In the genomic region with DNA sequence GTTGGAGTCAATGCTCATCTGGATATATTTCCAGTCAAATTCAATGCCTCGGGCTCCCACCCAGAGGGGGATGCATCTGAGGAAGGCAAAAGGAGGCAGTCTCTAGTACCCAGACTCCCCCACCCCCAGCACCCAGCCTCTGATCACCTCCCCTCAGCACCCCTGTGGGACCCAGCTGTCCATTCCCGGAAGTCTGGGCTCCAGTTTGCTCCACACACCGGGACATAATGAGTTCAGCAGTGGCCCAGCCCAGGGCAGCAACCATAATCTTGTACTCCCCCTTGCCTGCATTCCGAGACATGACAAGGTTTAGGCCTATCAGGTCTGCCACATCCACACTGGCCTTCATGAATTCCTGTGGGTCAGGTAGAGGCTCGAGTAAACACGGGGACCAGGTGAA, we compare ENCODE assay signal across 9 mouse cellular contexts. TPM values are rescaled to one million over a fixed set of nuclear protein-coding genes. Genes with fewer than 3 reads are reported as not detected.
DNase-seq lines count a peak whose midpoint lies in the region; ATAC-seq and TF ChIP-seq lines count a peak whose summit lies in the region.
"Had no signal": no experiment of that assay in that cellular context is flagged by ENCODE, and none has a peak within 500 bp of the region (broad histone marks: within the 10 kb centered on the region; RNA-seq: fewer than 3 reads in every experiment).

No protein-coding gene starts in this region.

- H3K9me3 ChIP-seq in intestine, postnatal 0 days (ENCODE audit: control insufficient read depth): no peaks in the 10 kb centered on the region
- no peaks in the 10 kb centered on the region for H3K9me3 ChIP-seq in neural tube, embryonic 14.5 days (ENCODE audit: control insufficient read depth, low read length)

- no peak for TF ChIP-seq POLR2A in embryonic fibroblast, embryonic 13.5 days (IDR thresholded peaks at IDR 0.05; ENCODE audit: low read depth, low read length)

- H3K4me2 ChIP-seq in intestine, postnatal 0 days (replicated peaks; ENCODE audit: low read depth): peak overlapping the region; percentile 79
- H3K4me2 ChIP-seq in neural tube, embryonic 14.5 days (ENCODE audit: low read depth, low read length): peak overlapping the region; percentile 72

- peak overlapping the region; percentile 87 for H3K4me3 ChIP-seq in layer of hippocampus, adult 2 months
- H3K4me3 ChIP-seq in embryonic fibroblast, embryonic 13.5 days (ENCODE audit: insufficient read depth, low read length): peak overlapping the region; percentile 71
- peak overlapping the region; percentile 81 for H3K4me3 ChIP-seq in intestine, postnatal 0 days (ENCODE audit: low read depth, low read length)
- H3K4me3 ChIP-seq in neural tube, embryonic 14.5 days (ENCODE audit: low read depth, low read length): peak overlapping the region; percentile 78; the same call in 1 of the 2 replicates

- 60% methylated on average over 6 of the region's 6 CpGs for WGBS in intestine, postnatal 0 days
- 87% methylated on average over 6 of the region's 6 CpGs for WGBS in neural tube, embryonic 14.5 days

- peaks cover 16% of the 10 kb centered on the region for H3K36me3 ChIP-seq in intestine, postnatal 0 days (ENCODE audit: control insufficient read depth, insufficient read depth)
- peaks cover 10% of the 10 kb centered on the region for H3K36me3 ChIP-seq in neural tube, embryonic 14.5 days (ENCODE audit: control insufficient read depth, insufficient read depth, low read length)

- no peaks in the 10 kb centered on the region for H3K4me1 ChIP-seq in embryonic fibroblast, embryonic 13.5 days (ENCODE audit: control insufficient read depth, insufficient read depth, low read length)
- H3K4me1 ChIP-seq in intestine, postnatal 0 days (replicated peaks; ENCODE audit: control insufficient read depth, insufficient read depth, low read length): no peaks in the 10 kb centered on the region
- peaks cover 21% of the 10 kb centered on the region for H3K4me1 ChIP-seq in neural tube, embryonic 14.5 days (ENCODE audit: control insufficient read depth, insufficient read depth, low read length)

- no peak for DNase-seq in layer of hippocampus, adult 2 months (ENCODE audit: low spot score in 2 of 2)
- DNase-seq in layer of hippocampus, adult 9-10 months (ENCODE audit: low spot score): no peak
- DNase-seq in spleen, postnatal 4 days (ENCODE audit: low spot score in 2 of 2): no peak
- no peak for DNase-seq in ovary, postnatal 14 days (ENCODE audit: low spot score)
- no peak for DNase-seq in gastrocnemius, postnatal 25 days
- DNase-seq: adrenal gland, postnatal 10 days had no signal

- no peak for TF ChIP-seq CTCF in layer of hippocampus, adult 2 months (conservative IDR thresholded peaks at IDR 0.05)
- TF ChIP-seq CTCF in embryonic fibroblast, embryonic 13.5 days (IDR thresholded peaks at IDR 0.05; ENCODE audit: borderline replicate concordance, insufficient read depth, low read length): no peak
- TF ChIP-seq CTCF in intestine, postnatal 0 days (IDR thresholded peaks at IDR 0.05; ENCODE audit: low read depth): no peak

- peak overlapping the region; percentile 76; the same call in 1 of the 2 replicates for H3K9ac ChIP-seq in intestine, postnatal 0 days (ENCODE audit: low read depth, low read length)
- H3K9ac ChIP-seq in neural tube, embryonic 14.5 days (replicated peaks; ENCODE audit: low read depth, low read length): peak overlapping the region; percentile 80; the same call in 1 of the 2 replicates

- no peaks in the 10 kb centered on the region for H3K27me3 ChIP-seq in intestine, postnatal 0 days (replicated peaks; ENCODE audit: control insufficient read depth, insufficient read depth, low read length)
- H3K27me3 ChIP-seq in neural tube, embryonic 14.5 days (ENCODE audit: control insufficient read depth, insufficient read depth, low read length): no peaks in the 10 kb centered on the region

- H3K27ac ChIP-seq in layer of hippocampus, adult 2 months: no peak overlapping the region
- H3K27ac ChIP-seq in embryonic fibroblast, embryonic 13.5 days (ENCODE audit: insufficient read depth, low read length): no peak overlapping the region
- H3K27ac ChIP-seq in intestine, postnatal 0 days (ENCODE audit: low read depth, low read length): no peak overlapping the region
- no peak overlapping the region for H3K27ac ChIP-seq in neural tube, embryonic 14.5 days (ENCODE audit: low read depth, low read length)

- ATAC-seq in intestine, postnatal 0 days: no peak
- no peak for ATAC-seq in neural tube, embryonic 14.5 days (ENCODE audit: low read depth)

RNA-seq across cellular contexts. Expression of a gene that starts 1.1 kb away (rescaled TPM):
- 100 to 1,000 TPM; 108 to 112 TPM for total RNA-seq in layer of hippocampus, adult 2 months (2021)
- 136 and 144 TPM in 2 replicates for polyA plus RNA-seq in embryonic fibroblast, embryonic 13.5 days (2011; ENCODE audit: insufficient read length, low read depth, missing spikeins)
- polyA plus RNA-seq in intestine, postnatal 0 days (2015; fragmentation: Nextera tagmentation; extraction: Ambion mirVana): 158 and 161 TPM in 2 replicates
- 286 and 323 TPM in 2 replicates for polyA plus RNA-seq in neural tube, embryonic 14.5 days (2014; fragmentation: Nextera tagmentation; extraction: Ambion mirVana)
- total RNA-seq in gastrocnemius, postnatal 25 days (2021): 100 to 1,000 TPM; 283 to 405 TPM

RNA-seq across cellular contexts. Expression of a gene that starts 15.3 kb away (rescaled TPM):
- not detected for total RNA-seq in layer of hippocampus, adult 2 months (2021)
- not detected in 2 replicates for polyA plus RNA-seq in embryonic fibroblast, embryonic 13.5 days (2011; ENCODE audit: insufficient read length, low read depth, missing spikeins)
- polyA plus RNA-seq in intestine, postnatal 0 days (2015; fragmentation: Nextera tagmentation; extraction: Ambion mirVana): not detected in 2 replicates
- polyA plus RNA-seq in neural tube, embryonic 14.5 days (2014; fragmentation: Nextera tagmentation; extraction: Ambion mirVana): 0.90 and 1.2 TPM in 2 replicates
- not detected for total RNA-seq in gastrocnemius, postnatal 25 days (2021)
- total RNA-seq: adrenal gland, postnatal 10 days had no signal

RNA-seq across cellular contexts. Expression of a gene that starts 16.2 kb away (rescaled TPM):
- under 1 TPM; 0.38 to 0.47 TPM for total RNA-seq in layer of hippocampus, adult 2 months (2021)
- polyA plus RNA-seq in embryonic fibroblast, embryonic 13.5 days (2011; ENCODE audit: insufficient read length, low read depth, missing spikeins): not detected in 2 replicates
- 0.35 and 0.80 TPM in 2 replicates for polyA plus RNA-seq in intestine, postnatal 0 days (2015; fragmentation: Nextera tagmentation; extraction: Ambion mirVana)
- polyA plus RNA-seq in neural tube, embryonic 14.5 days (2014; fragmentation: Nextera tagmentation; extraction: Ambion mirVana): 1.9 and 2.9 TPM in 2 replicates
- total RNA-seq in gastrocnemius, postnatal 25 days (2021): under 1 TPM; 0.33 to 0.75 TPM

RNA-seq across cellular contexts. Expression of a gene that starts 23.1 kb away (rescaled TPM):
- 1 to 10 TPM; 4.9 to 6.1 TPM for total RNA-seq in layer of hippocampus, adult 2 months (2021)
- polyA plus RNA-seq in embryonic fibroblast, embryonic 13.5 days (2011; ENCODE audit: insufficient read length, low read depth, missing spikeins): 4.4 and 5.1 TPM in 2 replicates
- polyA plus RNA-seq in intestine, postnatal 0 days (2015; fragmentation: Nextera tagmentation; extraction: Ambion mirVana): 2.7 and 2.9 TPM in 2 replicates
- 1.7 and 2.0 TPM in 2 replicates for polyA plus RNA-seq in neural tube, embryonic 14.5 days (2014; fragmentation: Nextera tagmentation; extraction: Ambion mirVana)
- total RNA-seq in gastrocnemius, postnatal 25 days (2021): 1 to 10 TPM; 2.3 to 5.6 TPM

RNA-seq across cellular contexts. Expression of a gene that starts 29.5 kb away (rescaled TPM):
- not detected for total RNA-seq in layer of hippocampus, adult 2 months (2021)
- not detected in 2 replicates for polyA plus RNA-seq in embryonic fibroblast, embryonic 13.5 days (2011; ENCODE audit: insufficient read length, low read depth, missing spikeins)
- polyA plus RNA-seq in intestine, postnatal 0 days (2015; fragmentation: Nextera tagmentation; extraction: Ambion mirVana): 4.6 and 6.0 TPM in 2 replicates
- polyA plus RNA-seq in neural tube, embryonic 14.5 days (2014; fragmentation: Nextera tagmentation; extraction: Ambion mirVana): not detected in 2 replicates
- total RNA-seq in gastrocnemius, postnatal 25 days (2021): not detected
